Mouse (Mus musculus) adrenal gland, postnatal 14 days (tissue): ENCODE measurements around the gene Dck. TPM values are rescaled to one million over a fixed set of nuclear protein-coding genes. Genes with fewer than 3 reads are reported as not detected.
"Not testable (repeated sequence)": the region's sequence is repeated elsewhere in the genome, so short reads cannot be mapped to it uniquely, and the experiment has no call there.

Source experiments
- DNase-seq: peaks from one replicate; pipeline ENCODE4 v3.0.0; 2021; ENCODE audit warnings: mixed read lengths
- long read RNA-seq, 2 experiments: library from polyadenylated mRNA; stranded (forward); transcript quantifications; one replicate each; pipeline ENCODE4 v2.0.0; 2021
- total RNA-seq: library from RNA; stranded (reverse); gene quantifications from 2 replicates; pipeline ENCODE4 v1.2.3, GENCODE M21; 2021

Gene Dck
- total RNA-seq, result 8.3 and 8.5 TPM in 2 replicates
- long read RNA-seq, experiment 1, transcript Dck-201 (7 exons, 3,078 nt), result major isoform, 18 of 19 reads
- long read RNA-seq, experiment 1, partial matches to known transcripts, result 0 of 19 reads
- long read RNA-seq, experiment 1, other reads (novel, unspliced or antisense), result 1 of 19 reads
- long read RNA-seq, experiment 2, transcript Dck-201 (7 exons, 3,078 nt), result major isoform, 6 of 6 reads
- long read RNA-seq, experiment 2, partial matches to known transcripts, result 0 of 6 reads
- long read RNA-seq, experiment 2, other reads (novel, unspliced or antisense), result 0 of 6 reads

DNA sequence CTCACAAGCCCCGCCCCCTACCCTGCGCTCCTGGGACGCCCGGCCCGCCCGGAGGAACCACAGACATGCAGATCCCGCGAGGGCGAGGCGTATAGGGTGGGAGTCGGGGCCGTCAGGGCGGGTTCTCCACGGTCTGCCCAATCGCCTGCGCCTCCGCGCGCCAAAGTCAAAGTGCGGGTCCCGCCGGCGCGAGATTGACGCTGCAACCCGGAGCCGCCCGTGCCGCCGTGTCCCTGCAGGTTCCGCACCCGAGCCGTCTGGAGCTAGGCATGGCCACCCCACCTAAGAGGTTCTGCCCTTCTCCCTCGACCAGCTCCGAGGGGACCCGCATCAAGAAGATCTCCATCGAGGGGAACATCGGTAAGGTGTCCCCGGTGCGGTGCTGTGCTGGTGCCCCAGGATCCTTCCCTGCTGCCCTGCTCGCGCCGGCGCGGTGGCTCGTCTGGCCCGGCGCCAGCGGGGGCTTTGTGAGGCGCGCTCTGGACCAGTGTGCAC, at the start of gene Dck:
Gene Dck (plus strand): TSS at position 10 of the 495 bp plus-strand sequence.
- DNase-seq, result peak; percentile 100

DNA sequence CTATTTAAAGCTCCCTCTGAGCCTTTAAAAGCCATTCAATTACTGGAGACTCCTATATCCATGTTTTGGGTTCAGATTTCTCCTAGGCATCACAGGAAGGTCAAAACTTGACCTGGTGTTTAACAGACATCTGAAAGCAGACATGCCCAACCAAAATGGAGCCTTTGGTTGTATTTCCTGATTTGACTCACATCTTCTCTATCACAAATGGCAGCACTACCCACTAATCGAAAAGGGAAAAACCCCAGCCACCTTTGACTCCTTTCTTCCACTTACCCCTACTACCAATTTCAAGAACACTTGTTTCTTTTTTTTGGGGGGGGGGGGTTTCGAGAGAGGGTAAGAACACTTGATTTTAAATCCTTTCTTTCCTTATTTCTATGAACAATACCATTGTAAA, 47.8 kb upstream of the Dck start:
- DNase-seq, result no peak

DNA sequence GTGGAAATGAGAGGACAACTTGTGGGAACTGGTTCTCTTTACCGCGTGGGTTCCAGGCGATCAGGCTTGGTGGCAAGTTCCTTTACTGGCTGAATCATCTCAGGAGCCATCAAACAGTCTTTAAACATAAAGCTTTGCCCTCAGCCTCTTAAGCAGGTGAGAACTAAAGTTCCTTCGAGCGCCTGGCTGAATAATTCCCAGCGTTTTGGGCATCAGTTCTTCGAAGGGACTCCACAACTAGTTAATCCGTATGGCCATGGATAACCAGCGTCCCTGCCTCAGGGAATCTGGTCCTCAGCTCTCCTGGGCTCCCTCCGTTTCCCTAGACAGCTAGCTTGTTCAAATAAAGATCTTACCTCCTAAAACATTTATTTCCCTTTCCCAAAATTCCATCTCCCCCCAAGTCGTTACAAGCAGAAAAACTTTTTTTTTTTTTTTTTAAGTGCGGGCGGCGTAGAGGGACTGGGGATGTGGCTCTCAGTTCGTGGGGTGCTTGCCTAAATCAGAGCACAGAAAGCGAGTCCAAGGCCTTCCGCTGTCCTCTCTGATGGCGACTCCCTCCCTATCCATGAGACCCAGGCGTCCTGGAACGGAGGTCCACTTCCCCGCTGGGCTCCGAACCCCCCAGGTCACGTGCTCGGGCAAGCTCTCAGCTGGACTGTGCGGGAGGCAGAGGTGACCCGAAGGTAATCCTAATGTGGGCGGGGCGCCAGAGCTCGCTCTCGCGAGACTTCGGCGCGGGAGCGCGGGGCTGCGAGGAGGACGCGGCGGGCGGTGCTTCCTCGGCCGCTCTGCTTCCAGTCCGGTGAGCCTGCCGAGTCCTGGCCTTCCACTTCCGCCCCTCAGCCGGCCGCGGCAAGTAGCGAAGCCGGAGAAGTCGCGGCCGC, 44.4 kb upstream of the Dck start, which contains the start of gene Mob1b:
Gene Mob1b (plus strand): TSS at position 740 of the 887 bp plus-strand sequence.
- DNase-seq, result peak; percentile 99

DNA sequence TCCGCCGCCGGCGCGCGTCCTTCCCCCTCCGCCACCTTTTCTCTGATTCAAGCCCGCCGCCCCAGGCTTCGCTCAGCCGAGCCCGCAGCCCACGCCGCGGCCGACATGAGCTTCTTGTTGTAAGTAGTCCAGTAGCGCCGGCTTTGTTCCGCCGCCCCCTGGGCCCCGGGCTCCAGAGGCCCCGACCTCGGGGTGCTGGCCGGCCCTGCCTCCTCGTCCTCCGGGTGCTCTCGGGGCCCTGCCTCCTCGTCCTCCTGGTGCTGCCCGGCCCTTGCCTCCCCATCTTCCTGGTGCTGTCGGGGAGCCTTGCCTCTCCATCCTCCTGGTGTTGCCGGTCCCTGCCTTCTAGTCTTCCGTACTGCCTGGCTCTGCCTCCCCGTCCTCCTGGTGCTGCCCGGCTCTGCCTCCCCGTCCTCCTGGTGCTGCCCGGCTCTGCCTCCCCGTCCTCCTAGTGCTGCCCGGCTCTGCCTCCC, 43.8 kb upstream of the Dck start:
- DNase-seq, result no peak

DNA sequence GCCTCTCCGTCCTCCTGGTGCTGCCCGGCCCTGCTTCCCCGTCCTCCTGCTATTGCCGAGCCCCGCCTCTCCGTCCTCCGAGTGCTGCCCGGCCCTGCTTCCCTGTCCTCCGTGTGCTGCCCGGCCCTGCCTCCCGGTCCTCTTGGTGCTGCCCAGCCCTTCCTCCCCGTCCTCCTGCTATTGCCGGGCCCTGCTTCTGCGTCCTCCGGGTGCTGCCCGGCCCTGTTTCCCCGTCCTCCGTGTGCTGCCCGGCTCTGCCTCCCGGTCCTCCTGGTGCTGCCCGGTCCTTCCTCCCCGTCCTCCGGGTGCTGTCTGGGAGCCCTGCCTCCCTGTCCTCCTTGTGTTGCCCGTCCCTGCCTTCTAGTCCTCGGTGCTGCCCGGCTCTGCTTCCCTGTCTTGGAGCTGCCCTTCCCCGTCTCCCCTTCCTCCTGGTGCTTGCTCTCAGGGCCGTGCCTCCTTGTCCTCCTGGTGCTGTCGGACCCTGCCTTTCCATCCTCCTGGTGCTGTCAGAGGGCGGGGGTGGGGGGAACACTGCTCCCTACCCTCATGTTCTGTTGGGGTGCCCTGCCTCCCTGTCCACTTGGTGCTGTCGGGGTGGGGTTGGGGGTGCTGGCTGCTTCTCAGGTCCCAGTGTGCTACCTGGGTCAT, 43.1 kb upstream of the Dck start:
- DNase-seq, result peak; percentile 71

DNA sequence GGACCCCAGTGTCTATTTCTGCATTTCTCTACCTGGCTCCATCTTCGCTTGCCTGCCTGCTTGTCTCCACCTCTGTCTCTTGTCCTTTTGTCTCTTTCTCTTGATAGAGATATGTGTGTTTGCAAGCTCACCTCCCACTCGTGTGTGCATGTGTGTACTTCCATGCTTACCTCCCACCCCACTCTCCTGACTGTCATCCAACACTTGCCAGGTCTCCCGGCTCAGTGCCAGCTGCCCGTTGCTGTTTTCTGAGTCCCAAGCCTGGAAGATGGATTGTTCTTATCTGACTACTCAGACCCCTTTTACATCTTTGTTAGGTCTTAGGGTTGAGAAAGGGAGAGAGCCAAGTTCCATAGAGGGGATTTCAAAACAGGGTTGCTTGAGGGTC, 42.6 kb upstream of the Dck start:
- DNase-seq, result peak; percentile 48

DNA sequence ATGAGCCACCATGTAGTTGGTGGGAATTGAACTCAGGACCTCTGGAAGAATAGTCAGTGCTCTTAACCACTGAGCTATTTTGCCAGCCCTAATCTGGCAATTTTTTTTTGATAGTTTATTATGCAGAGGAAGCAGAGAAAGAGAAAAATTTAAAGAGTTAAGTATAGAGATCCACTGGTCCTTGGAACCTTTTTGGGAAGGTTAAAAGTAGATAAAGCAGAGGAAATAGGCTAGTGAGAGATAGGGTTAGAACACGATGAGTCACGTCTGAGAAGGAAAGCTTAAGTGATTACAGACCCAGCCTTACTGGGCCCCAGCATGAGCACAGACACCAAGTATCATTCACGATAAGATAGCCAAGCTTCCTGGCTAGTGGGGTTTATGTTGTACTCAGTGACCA, 40.8 kb upstream of the Dck start:
- peak; percentile 14 for DNase-seq

DNA sequence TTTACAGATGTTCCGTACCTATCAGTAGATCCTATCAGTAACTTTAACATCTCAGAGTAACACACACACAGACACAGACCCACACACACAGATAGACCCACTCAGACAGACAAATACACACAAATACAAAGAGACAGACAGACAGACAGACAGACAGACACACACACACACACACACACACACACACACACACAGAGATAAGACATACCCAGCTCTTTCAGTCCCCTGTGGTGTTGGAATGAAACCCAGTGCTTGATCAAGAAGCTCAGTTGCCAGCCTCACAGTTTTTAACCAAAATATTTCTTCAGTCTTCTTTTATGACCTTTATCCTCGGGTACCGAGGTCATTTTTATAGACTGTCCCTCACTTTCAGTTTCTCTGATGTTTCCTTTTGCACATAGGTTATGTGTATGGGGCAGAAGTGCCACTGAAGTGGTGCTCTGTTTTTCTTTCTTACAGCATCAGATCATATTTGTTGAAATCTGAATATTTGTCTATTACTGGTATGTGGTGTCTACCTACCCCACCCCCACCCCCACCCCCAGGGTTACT, 37.1 kb upstream of the Dck start:
- no peak for DNase-seq

DNA sequence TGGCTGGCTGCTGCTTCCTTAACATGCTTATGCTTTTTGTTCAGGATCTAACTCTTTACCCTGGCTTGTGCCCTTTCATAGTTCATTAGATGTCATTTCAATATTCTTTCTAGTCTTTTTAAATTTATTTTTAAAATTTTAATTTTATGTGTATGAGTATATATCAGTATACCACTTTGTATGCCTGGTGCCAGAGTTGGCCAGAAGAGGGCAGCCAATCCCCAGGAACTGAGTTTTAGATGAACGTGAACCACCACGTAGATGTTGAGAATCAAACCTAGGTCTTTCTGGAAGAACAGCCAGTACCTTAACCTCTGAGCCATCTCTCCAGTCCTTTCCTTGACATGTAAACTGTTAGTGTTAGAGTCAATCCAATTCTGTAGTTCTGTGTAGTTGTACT, 30.0 kb upstream of the Dck start:
- DNase-seq, result peak; percentile 33

DNA sequence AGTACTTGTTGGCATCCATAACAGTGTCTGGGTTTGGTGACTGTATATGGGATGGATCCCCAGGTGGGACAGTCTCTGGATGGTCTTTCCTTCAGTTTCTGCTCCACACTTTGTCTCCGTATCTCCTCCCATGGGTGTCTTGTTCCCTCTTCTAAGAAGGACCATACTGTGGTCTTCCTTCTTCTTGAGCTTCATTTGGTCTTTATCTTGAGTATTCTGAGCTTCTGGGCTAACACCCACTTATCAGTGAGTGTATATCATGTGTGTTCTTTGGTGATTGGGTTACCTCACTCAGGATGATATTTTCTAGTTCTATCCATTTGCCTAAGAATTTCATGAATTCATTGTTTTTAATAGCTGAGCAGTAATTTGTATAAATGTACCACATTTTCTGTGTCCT, 23.7 kb upstream of the Dck start:
- not testable (repeated sequence) for DNase-seq

DNA sequence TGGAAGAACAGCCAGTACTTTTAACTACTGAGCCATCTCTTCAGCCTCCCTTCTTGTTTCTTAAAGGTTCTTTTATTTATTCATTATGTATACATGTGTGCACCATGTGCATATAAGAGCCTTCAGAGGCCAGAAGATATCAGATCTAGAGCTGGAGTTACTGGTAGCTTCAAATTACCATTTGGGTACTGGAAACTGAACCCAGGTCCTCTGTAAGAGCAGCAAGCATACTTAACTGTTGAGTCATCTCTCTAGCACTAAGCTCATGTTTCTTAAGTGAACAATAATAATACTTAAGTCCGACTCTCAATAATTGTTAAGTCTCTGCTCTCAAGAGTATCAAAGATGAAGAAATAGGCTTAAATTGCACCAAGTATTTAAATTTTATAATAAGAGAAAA, 17.0 kb upstream of the Dck start:
- no peak for DNase-seq

DNA sequence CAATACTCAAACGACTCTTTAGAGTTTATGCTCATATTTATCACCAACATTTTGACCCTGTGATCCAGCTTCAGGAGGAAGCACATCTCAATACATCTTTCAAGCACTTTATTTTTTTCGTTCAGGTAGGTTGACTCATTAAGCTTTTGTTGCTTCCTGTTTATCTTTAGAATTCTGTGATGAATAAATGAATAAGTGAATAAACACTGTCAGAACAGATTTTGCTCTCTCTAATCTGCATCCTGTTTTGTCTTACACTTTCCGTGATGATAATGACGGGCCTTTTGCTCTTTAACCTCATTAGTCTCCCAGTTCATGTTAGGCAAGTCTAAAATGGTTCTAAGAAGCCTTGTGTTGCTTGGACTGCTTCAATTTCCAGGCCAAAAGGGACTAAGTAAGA, 11.6 kb upstream of the Dck start:
- DNase-seq, result no peak

DNA sequence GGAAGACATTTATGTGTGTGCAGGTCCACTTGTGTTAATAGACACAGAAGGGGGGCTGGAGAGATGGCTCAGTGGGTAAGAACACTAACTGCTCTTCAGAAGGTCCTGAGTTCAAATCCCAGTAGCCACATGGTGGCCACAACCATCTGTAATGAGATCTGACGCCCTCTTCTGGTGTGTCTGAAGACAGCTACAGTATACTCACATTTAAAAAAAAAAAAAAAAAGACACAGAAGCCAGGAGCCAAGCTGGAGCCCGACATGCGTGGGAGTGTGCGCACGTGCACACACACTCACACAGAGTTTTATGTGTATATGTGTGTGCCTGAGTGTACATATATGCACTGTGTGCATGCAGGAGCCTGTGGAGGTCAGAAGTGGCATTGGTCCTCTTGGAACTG, 2.2 kb upstream of the Dck start:
- no peak for DNase-seq

DNA sequence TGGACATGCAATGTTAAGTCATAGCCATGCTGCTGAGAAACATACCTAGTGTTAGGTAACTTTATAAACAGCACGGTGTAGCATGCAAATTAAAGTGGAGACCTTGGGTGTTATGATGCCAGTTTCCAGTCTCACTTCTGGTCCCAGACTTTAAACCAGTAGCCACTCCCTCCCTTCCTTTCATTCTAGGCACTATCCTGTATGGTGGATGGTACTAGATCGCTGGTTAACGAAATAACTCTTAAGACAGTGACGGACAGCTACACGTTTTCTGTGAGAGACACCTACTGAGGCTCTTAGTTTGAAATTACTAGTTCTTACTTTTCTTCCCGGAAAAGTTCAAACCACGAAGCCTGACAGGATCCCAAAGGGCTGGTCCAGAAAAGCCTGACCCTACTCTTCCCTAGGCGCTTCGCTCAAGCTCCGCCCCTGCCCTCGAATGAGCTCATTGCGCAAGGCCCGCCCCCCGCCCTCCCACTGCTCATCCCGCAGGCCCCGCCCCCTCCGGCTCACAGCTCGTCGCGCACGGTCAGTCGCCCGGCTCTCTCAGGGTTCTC, 288 bp upstream of the Dck start:
- no peak for DNase-seq

DNA sequence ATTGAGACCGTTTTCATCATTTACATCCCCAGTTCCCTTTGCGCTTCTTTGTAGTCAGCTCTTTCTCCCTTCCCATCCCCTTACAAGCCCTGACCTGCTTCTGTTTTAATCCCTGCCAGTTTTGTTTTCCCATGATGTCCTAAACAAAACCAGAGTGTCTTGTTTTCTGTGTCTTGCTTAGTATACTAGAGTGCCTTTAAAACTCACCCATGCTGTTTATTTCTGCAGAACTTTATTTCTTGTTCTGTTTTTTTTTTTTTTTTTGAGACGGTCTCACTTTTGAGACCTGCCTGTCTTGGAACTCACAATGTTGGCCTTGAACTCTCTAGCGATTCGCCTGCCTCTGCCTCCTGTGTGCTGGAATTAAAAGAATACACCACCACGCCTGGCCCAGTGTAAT, 791 bp downstream of the Dck start:
- DNase-seq, result no peak

DNA sequence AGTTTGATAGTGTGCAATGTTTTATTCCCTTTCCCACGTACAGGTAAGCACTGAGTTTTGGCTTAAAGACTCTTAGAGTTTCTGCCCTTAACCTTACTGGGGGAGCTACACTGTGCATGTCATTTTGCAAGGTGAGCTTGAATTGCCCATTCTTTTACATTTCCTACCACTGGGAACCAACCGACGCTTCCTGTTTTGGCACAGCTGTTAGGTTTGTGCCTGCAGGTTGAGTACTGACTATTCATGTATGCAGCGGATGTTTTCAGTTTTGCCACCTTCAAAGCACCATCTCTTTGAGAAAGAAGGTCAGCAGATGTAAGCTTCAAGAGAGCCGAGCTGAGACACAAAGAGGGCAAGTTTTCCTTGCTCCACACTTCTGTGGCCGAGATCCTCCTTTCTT, 1.3 kb downstream of the Dck start:
- DNase-seq, result no peak

DNA sequence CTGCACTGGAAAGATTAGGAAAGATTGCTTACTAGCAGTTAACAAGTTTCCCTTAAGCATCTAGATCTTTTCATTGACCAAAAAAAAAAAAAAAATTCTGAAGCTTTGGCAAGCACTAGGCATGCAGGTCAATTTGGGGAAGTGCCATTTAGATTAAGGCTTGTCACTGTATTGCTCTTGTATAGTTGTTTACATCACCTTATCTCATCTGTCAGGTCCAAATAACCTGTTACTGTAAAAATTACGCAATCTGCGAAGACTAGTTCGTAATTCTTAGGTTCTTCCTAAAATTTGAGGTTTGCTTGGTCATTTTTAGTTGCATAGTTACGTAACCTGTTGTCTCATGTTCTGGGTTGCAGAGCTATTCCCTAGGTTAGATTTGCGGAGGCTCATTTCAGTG, 2.1 kb downstream of the Dck start:
- DNase-seq, result no peak

DNA sequence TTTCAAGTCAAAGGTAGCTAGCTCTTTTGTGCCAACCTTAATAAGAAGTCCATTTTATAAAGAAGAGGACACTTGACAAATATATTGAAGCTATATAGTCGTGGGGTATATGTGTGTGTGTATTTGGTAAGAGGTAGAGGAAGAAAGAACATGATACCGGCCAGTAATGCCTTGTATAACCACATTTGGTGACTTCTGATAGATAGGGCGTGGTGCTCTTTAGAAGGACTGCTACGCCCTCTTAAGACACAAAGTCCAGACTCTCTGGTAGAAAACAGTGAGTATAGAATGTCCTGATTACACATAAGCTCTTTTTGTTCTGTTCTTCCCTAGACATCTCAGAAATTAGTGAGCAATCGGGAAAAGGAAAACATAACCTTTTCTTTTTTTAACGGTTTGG, 3.4 kb downstream of the Dck start:
- no peak for DNase-seq

DNA sequence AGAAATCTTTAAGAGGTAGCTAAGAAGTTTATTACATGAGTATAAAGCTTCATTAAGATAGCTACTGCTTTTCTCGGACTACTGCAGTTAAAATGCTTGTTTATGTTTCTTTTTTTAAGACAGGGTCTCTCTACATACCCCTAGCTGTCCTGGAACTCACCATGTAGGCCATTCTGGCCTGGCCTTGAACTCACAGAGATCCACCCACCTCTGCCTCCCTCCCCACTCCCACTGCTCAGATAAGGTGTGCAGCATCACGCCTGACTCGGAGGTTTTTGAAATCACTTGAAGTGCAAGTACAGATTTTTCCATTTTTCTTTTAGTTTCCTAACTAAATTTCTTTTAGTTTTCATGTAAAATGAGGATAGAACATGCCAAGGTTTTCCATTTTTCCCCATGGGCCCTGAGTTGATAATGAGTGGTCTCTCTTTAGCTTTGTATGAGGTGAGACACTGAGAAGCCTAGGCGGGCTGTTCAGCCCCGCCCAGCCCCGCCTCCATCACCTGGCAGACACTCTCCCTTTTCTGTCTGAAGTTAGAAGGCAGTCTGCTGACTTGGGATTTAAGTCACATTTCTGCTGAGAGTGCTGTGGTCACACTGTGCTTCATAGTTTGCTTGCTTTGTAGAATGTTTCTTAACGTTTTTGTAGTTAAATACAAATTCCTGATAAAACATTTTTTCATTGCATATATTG, 17.4 kb downstream of the Dck start:
- DNase-seq, result no peak

DNA sequence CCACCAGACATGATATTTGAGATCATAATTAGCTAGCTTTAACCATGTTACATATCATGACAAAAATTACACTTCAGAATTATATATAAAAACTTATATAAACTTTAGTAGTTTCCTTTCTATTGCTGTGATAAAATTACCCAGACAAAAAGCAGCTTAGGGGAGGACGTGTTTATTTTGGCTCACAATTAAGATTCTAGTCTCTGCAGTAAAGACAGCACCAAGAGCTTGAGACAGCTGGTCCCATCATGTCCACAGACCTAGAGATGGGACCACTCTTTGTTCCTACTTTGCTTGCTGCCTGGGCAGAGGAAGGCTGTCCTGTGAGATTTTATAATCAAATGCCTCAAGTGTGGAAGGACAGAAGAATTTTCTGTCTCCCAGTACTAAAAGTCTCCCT, 20.3 kb downstream of the Dck start:
- DNase-seq, result no peak

DNA sequence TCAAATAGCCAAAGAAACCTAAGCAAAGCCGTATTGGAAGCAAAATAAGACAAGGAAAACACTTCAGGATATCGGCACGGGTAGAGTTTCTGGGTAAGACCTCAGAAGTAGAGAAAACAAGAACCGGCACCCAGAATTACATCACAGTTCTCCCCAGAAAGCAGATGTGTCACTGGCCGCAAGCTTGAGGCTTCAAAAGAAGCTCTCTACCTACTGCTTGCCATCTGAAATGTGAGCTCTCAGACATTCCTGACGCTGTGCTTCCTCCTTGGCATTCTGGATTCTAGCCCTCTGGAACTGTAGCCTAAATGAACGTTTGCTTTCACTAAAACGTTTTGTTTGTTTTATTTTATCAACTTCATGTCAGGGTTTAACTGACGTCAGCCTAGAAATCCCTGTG, 25.9 kb downstream of the Dck start:
- DNase-seq, result no peak
